Mouse (Mus musculus) heart, embryonic 15.5 days (tissue): ENCODE results near the gene Nrl. TPM values are rescaled to one million over a fixed set of nuclear protein-coding genes. Genes with fewer than 3 reads are reported as not detected.

Experiments
- ATAC-seq: fragments of 200-750 bp; cut with Nextera tagmentation; replicated peaks from 2 replicates; pipeline ENCODE4 v1.8.0; 2017; ENCODE audit warnings: low read depth, moderate TSS enrichment; ENCODE audit not compliant: insufficient number of reproducible peaks, insufficient read depth, low FRiP score
- H3K27ac ChIP-seq: fragments of 300-500 bp; sonication (generic); 2 replicates; pipeline ENCODE4 v1.5.1; 2015; ENCODE audit warnings: mild to moderate bottlenecking, inconsistent platforms
- H3K27me3 ChIP-seq: fragments of 300-500 bp; sonication (generic); 2 replicates; pipeline ENCODE4 v1.6.1; 2015; ENCODE audit warnings: inconsistent platforms
- H3K36me3 ChIP-seq: fragments of 300-500 bp; sonication (generic); 2 replicates; pipeline ENCODE4 v1.6.1; 2015; ENCODE audit warnings: mild to moderate bottlenecking, inconsistent platforms
- H3K4me1 ChIP-seq: fragments of 300-500 bp; sonication (generic); replicated peaks from 2 replicates; pipeline ENCODE4 v1.6.1; 2015; ENCODE audit warnings: inconsistent platforms
- H3K4me2 ChIP-seq: fragments of 300-500 bp; sonication (generic); 2 replicates; pipeline ENCODE4 v1.6.1; 2015; ENCODE audit warnings: inconsistent platforms, mild to moderate bottlenecking, moderate library complexity
- H3K4me3 ChIP-seq: fragments of 300-500 bp; sonication (generic); 2 replicates; pipeline ENCODE4 v1.5.1; 2015; ENCODE audit warnings: mild to moderate bottlenecking, inconsistent platforms
- H3K9ac ChIP-seq: fragments of 300-500 bp; sonication (generic); 2 replicates; pipeline ENCODE4 v1.6.1; 2015; ENCODE audit warnings: mild to moderate bottlenecking, inconsistent platforms
- H3K9me3 ChIP-seq: fragments of 300-500 bp; sonication (generic); replicated peaks from 2 replicates; pipeline ENCODE4 v1.6.1; 2016; ENCODE audit warnings: inconsistent platforms
- WGBS: fragments of 180-500 bp; shearing (Covaris S2); methylation state at CpG from one replicate; pipeline ENCODE4 v1.1.7; 2015; ENCODE audit warnings: mixed read lengths; 5-methylcytosine and 5-hydroxymethylcytosine counted together
- polyA plus RNA-seq: library from polyadenylated mRNA; unstranded; fragments of >200 nt; fragmentation: Nextera tagmentation; extraction: Ambion mirVana; gene quantifications from 2 replicates; pipeline ENCODE4 v1.2.1, GENCODE M21; 2015

The Nrl gene
- polyA plus RNA-seq, 1 experiment from 2014 or later: not detected

- ATAC-seq: no peak
- WGBS: 26% methylated on average over 5 of the region's 5 CpGs
- Histone ChIP-seq H3K36me3 (no peaks in the 10 kb centered on the region), H3K27me3 (no peaks in the 10 kb centered on the region), H3K4me1 (peaks cover 17% of the 10 kb centered on the region), H3K27ac (no peak overlapping the region; the same call in 1 of the 2 replicates), H3K4me2 (no peak overlapping the region), H3K4me3 (no peak overlapping the region), H3K9ac (no peak overlapping the region), H3K9me3 (no peaks in the 10 kb centered on the region)
Observed at GRCm38 (mm10) chr14:55557003-55557402, 32.2 kb upstream of the Nrl start.

DNA sequence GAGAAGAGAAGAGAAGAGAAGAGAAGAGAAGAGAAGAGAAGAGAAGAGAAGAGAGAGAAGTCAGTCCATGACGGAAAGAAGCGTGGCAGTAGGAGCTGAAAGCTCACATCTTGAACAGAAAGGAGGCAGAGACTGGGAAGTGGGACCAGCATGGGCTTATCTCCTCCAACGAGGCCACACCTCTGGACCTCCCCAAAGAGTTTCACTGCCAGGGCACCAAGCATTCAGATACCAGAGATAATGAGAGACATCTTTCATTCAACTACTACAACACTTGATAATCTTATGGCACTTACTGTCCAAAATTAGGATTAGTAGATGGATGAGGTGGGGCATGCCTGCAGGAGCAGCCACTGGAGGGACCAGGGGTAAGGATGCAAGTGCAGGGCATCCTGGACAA lies 31.0 kb upstream of the Nrl start:
- Histone ChIP-seq H3K4me2 (no peak overlapping the region), H3K4me3 (no peak overlapping the region), H3K27me3 (no peaks in the 10 kb centered on the region), H3K36me3 (peaks cover under 1% of the 10 kb centered on the region; the same call in 1 of the 2 replicates), H3K4me1 (peaks cover 6% of the 10 kb centered on the region), H3K9ac (no peak overlapping the region), H3K9me3 (no peaks in the 10 kb centered on the region), H3K27ac (no peak overlapping the region)
- no peak for ATAC-seq
- WGBS: 44% methylated on average over 3 of the region's 3 CpGs

DNA sequence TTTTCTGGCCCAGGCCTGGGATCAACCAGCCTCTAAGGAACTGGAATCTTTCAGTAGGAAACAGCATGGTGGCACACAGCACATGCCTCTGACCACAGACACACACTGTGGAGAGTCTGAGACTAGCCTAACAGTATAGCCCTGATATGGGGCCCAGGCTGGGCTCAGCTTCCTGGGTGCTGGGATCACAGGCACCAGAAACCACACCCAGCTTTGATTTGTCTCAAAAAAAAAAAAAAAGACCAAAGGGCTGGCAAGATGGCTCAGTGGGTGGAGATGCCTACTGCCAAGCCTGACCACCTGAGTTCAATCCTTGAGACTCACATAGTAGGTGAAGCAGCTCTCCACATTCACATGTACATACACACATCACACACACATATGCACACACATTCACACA lies 29.9 kb upstream of the Nrl start:
- Histone ChIP-seq H3K4me3 (no peak overlapping the region), H3K4me1 (peaks cover 6% of the 10 kb centered on the region), H3K9ac (no peak overlapping the region), H3K27me3 (no peaks in the 10 kb centered on the region), H3K36me3 (peaks cover 12% of the 10 kb centered on the region; the same call in 1 of the 2 replicates), H3K9me3 (no peaks in the 10 kb centered on the region), H3K4me2 (no peak overlapping the region), H3K27ac (no peak overlapping the region)
- no peak for ATAC-seq

- Histone ChIP-seq H3K27me3 (no peaks in the 10 kb centered on the region), H3K4me2 (no peak overlapping the region), H3K4me3 (no peak overlapping the region), H3K27ac (no peak overlapping the region), H3K36me3 (peaks cover 36% of the 10 kb centered on the region), H3K4me1 (no peaks in the 10 kb centered on the region; the same call in 1 of the 2 replicates), H3K9ac (no peak overlapping the region), H3K9me3 (no peaks in the 10 kb centered on the region)
- ATAC-seq: no peak
- 88% methylated on average over 8 of the region's 8 CpGs for WGBS
Observed at GRCm38 (mm10) chr14:55551794-55552193, 27.0 kb upstream of the Nrl start.

DNA sequence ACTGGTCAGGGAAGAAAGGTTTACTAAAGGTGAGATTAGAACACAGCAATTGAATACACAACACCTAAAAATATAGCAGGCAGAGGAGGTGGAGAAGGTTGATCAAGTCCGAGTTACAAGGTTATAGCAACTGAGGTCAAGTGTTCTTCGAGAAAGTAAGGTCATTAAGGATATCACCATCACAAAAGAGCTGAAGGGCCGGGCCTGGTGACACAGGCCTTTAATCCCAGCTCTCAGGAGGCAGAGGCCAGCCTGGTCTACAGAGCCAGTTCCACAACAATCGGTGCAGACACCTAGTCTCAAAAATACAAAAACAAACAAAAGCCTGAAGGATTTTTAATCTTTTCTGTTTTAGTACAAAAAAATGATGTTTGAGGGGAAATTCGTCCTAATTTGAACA lies 26.6 kb upstream of the Nrl start:
- H3K4me1 ChIP-seq: no peaks in the 10 kb centered on the region
- H3K9ac ChIP-seq: no peak overlapping the region
- H3K4me2 ChIP-seq: no peak overlapping the region
- no peaks in the 10 kb centered on the region for H3K9me3 ChIP-seq
- H3K27me3 ChIP-seq: no peaks in the 10 kb centered on the region
- no peak overlapping the region for H3K4me3 ChIP-seq
- peaks cover 37% of the 10 kb centered on the region for H3K36me3 ChIP-seq
- no peak overlapping the region for H3K27ac ChIP-seq
- ATAC-seq: no peak
- 68% methylated on average over 5 of the region's 5 CpGs for WGBS

- Histone ChIP-seq H3K9ac (no peak overlapping the region), H3K9me3 (no peaks in the 10 kb centered on the region), H3K27me3 (no peaks in the 10 kb centered on the region), H3K27ac (no peak overlapping the region), H3K4me3 (no peak overlapping the region), H3K4me2 (no peak overlapping the region), H3K4me1 (no peaks in the 10 kb centered on the region), H3K36me3 (peaks cover 47% of the 10 kb centered on the region)
- no peak for ATAC-seq
- 88% methylated on average over 6 of the region's 6 CpGs for WGBS
Observed at GRCm38 (mm10) chr14:55550191-55550590, 25.4 kb upstream of the Nrl start.

- Histone ChIP-seq H3K36me3 (peaks cover 51% of the 10 kb centered on the region), H3K4me2 (no peak overlapping the region), H3K9me3 (no peaks in the 10 kb centered on the region), H3K27me3 (no peaks in the 10 kb centered on the region), H3K9ac (no peak overlapping the region), H3K27ac (no peak overlapping the region), H3K4me1 (peaks cover 16% of the 10 kb centered on the region), H3K4me3 (no peak overlapping the region)
- 77% methylated on average over 9 of the region's 9 CpGs for WGBS
- no peak for ATAC-seq
Observed at GRCm38 (mm10) chr14:55544334-55544733, 19.6 kb upstream of the Nrl start.

GRCm38 (mm10) chr14:55542268-55542667 lies 17.5 kb upstream of the Nrl start:
- no peak for ATAC-seq
- H3K9me3 ChIP-seq: no peaks in the 10 kb centered on the region
- H3K4me2 ChIP-seq: no peak overlapping the region
- peaks cover 31% of the 10 kb centered on the region; the same call in 1 of the 2 replicates for H3K36me3 ChIP-seq
- H3K4me1 ChIP-seq: peaks cover 16% of the 10 kb centered on the region
- WGBS: 94% methylated on average over 12 of the region's 12 CpGs
- no peak overlapping the region for H3K9ac ChIP-seq
- no peak overlapping the region for H3K27ac ChIP-seq
- no peaks in the 10 kb centered on the region for H3K27me3 ChIP-seq
- H3K4me3 ChIP-seq: no peak overlapping the region

- H3K4me3 ChIP-seq: peak overlapping the region; percentile 62
- WGBS: 5% methylated on average over 10 of the region's 10 CpGs
- peak overlapping the region; percentile 88 for H3K27ac ChIP-seq
- H3K4me2 ChIP-seq: peak overlapping the region; percentile 78
- H3K4me1 ChIP-seq: peaks cover 16% of the 10 kb centered on the region
- ATAC-seq: peak; percentile 61
- H3K36me3 ChIP-seq: peaks cover 23% of the 10 kb centered on the region; the same call in 1 of the 2 replicates
- H3K9ac ChIP-seq: peak overlapping the region; percentile 73
- H3K27me3 ChIP-seq: no peaks in the 10 kb centered on the region
- no peaks in the 10 kb centered on the region for H3K9me3 ChIP-seq
Observed at GRCm38 (mm10) chr14:55540787-55541321, 16.1 kb upstream of the Nrl start.

- Histone ChIP-seq H3K4me3 (peak within 1 kb of the TSS; percentile 62), H3K4me1 (peaks cover 16% of the 10 kb centered on the region), H3K27me3 (no peaks in the 10 kb centered on the region), H3K9ac (peak within 1 kb of the TSS; percentile 73), H3K27ac (peak within 1 kb of the TSS; percentile 88), H3K36me3 (peaks cover 18% of the 10 kb centered on the region; the same call in 1 of the 2 replicates), H3K9me3 (no peaks in the 10 kb centered on the region), H3K4me2 (peak within 1 kb of the TSS; percentile 78)
- 1% methylated on average over 32 of the region's 32 CpGs for WGBS
- ATAC-seq: peak; percentile 92
Observed at GRCm38 (mm10) chr14:55540067-55540786, 15.4 kb upstream of the Nrl start, which contains the start of gene Pck2. Gene Pck2 (plus strand): TSS chr14:55540266.

DNA sequence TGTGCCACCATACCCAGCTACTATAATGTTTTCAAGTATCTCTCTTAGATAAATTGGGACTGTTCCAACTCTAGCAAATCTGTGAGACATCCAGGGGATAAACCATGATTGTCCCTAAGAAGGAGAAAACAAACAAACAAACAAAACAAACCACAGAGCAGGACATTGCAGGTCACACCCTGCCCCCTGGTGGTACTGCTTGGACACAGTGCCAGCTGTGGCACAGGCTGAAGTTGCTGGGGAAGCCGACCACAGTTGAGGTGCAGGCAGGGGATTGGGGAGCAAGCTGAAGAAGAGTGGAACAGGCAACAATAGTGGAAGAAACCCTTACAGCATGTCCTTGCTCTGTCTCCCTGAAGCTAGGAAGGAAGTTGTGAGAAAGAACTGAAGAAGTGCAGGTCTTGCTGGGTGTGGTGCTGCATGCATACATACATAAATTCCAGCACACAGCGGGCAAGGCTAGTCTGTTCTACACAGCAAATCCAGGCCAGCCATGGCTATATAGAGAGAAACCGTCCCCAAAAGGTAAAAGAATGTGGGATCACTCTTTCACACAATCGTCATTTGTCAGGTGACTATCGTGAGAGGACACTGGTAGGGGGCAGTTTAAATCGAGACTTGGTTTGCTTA lies 11.4 kb upstream of the Nrl start:
- Histone ChIP-seq H3K36me3 (no peaks in the 10 kb centered on the region), H3K9me3 (no peaks in the 10 kb centered on the region), H3K4me1 (peaks cover 10% of the 10 kb centered on the region), H3K27ac (no peak overlapping the region), H3K9ac (no peak overlapping the region), H3K4me2 (no peak overlapping the region), H3K4me3 (no peak overlapping the region), H3K27me3 (no peaks in the 10 kb centered on the region)
- 43% methylated on average over 6 of the region's 6 CpGs for WGBS
- no peak for ATAC-seq
